Mouse (Mus musculus): ENCODE data around the gene Tubgcp4. TPM values are rescaled to one million over a fixed set of nuclear protein-coding genes. Genes with fewer than 3 reads are reported as not detected.

Gene Tubgcp4
- polyA plus RNA-seq, 1 experiment from 2014 or later, result 49.6 TPM

GRCm38 (mm10) chr2:121153100-121153499, 17.4 kb upstream of the Tubgcp4 start:
- no peak for ATAC-seq (ENCODE audit: low read depth)
- H3K27ac ChIP-seq (replicated peaks), result no peak overlapping the region
- 89% methylated on average over 3 of the region's 3 CpGs for WGBS
- H3K4me2 ChIP-seq, result no peak overlapping the region
- no peak overlapping the region for H3K9ac ChIP-seq
- H3K4me3 ChIP-seq, result no peak overlapping the region
- no peaks in the 10 kb centered on the region for H3K9me3 ChIP-seq
- H3K27me3 ChIP-seq, result no peaks in the 10 kb centered on the region
- H3K4me1 ChIP-seq (replicated peaks), result no peaks in the 10 kb centered on the region
- H3K36me3 ChIP-seq, result peaks cover 65% of the 10 kb centered on the region

GRCm38 (mm10) chr2:121169173-121169572, 1.3 kb upstream of the Tubgcp4 start:
- Histone ChIP-seq H3K4me1 (replicated peaks) (peaks cover 43% of the 10 kb centered on the region), H3K36me3 (peaks cover 33% of the 10 kb centered on the region), H3K27ac (replicated peaks) (no peak overlapping the region), H3K4me2 (peak overlapping the region; percentile 92), H3K9me3 (no peaks in the 10 kb centered on the region), H3K27me3 (no peaks in the 10 kb centered on the region), H3K4me3 (peak overlapping the region; percentile 89), H3K9ac (peak overlapping the region; percentile 91)
- ATAC-seq (ENCODE audit: low read depth), result no peak
- WGBS, result 42% methylated on average over 4 of the region's 4 CpGs

DNA sequence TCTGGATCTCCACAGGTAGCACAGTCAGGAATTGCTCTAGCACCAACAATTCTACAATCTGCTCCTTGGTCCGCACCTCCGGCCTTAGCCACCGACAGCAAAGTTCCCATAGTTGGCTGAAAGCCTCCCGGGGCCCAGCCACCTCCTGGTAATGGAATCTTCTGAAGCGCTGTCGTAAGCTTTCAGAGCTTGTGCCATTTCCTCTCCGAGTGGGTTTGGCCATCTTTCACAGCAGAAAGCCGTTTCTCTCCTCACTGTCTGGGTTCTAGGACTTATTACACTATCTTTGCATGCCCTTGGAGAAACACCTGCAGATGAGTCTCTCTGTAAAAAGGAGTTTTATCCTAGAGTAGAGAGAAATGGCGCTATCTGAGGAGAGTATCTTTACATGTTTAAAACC, 552 bp upstream of the Tubgcp4 start:
- Histone ChIP-seq H3K27me3 (no peaks in the 10 kb centered on the region), H3K9ac (peak overlapping the region; percentile 91), H3K4me2 (peak overlapping the region; percentile 92), H3K4me1 (replicated peaks) (peaks cover 43% of the 10 kb centered on the region), H3K9me3 (no peaks in the 10 kb centered on the region), H3K36me3 (peaks cover 34% of the 10 kb centered on the region), H3K27ac (replicated peaks) (no peak overlapping the region), H3K4me3 (peak overlapping the region; percentile 89)
- 6% methylated on average over 9 of the region's 9 CpGs for whole genome bisulfite sequencing
- no peak for ATAC-seq (ENCODE audit: low read depth)

- H3K4me2 ChIP-seq, result peak within 1 kb of the TSS; percentile 92
- H3K4me3 ChIP-seq, result peak within 1 kb of the TSS; percentile 89
- peak; percentile 98 for ATAC-seq (ENCODE audit: low read depth)
- under 1% methylated on average over 66 of the region's 66 CpGs for WGBS
- H3K4me1 ChIP-seq (replicated peaks), result peaks cover 43% of the 10 kb centered on the region
- peak within 1 kb of the TSS; percentile 89 for H3K27ac ChIP-seq (replicated peaks)
- H3K27me3 ChIP-seq, result no peaks in the 10 kb centered on the region
- no peaks in the 10 kb centered on the region for H3K9me3 ChIP-seq
- H3K9ac ChIP-seq, result peak within 1 kb of the TSS; percentile 91
- H3K36me3 ChIP-seq, result peaks cover 38% of the 10 kb centered on the region
These were observed 707 bp downstream of the Tubgcp4 start, which contains the start of gene Zscan29 for GRCm38 (mm10) chr2:121170980-121171742. Gene Zscan29, minus strand, starts transcription at chr2:121171125.

DNA sequence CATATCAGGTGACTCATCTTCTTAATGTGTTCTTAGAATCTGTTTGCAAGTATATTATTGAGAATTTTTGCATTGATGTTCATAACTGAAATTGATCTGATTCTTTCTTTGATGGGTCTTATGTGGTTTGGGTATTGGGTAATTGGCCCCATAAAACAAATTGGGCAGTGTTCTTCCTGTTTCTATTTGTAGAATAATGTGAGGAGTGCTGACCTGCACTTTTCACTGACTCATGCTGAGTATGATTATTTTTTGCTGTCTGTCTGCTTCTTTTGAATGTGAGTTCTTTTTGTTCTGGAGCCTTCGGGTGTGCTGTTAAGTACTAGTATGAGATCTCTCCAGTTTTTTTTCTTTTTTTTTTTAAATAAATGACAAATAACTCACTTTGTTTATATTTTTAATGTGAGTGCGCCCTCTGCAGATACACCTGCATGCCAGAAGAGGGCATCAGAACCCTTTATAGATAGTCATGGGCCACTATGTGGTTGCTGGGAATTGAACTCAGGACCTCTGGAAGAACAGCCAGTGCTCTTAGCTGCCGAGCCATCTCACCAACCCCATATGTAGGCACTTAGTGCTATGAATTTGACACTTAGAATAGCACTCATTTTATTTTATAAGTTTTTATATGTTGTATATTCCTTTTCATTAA, 8.5 kb downstream of the Tubgcp4 start:
- H3K4me2 ChIP-seq, result no peak overlapping the region
- H3K9me3 ChIP-seq, result no peaks in the 10 kb centered on the region
- H3K27ac ChIP-seq (replicated peaks), result no peak overlapping the region
- no peak overlapping the region for H3K9ac ChIP-seq
- H3K27me3 ChIP-seq, result no peaks in the 10 kb centered on the region
- no peak overlapping the region for H3K4me3 ChIP-seq
- peaks cover 82% of the 10 kb centered on the region for H3K36me3 ChIP-seq
- ATAC-seq (ENCODE audit: low read depth), result no peak
- 97% methylated on average over 3 of the region's 3 CpGs for WGBS
- H3K4me1 ChIP-seq (replicated peaks), result no peaks in the 10 kb centered on the region

- WGBS, result 88% methylated on average over 5 of the region's 5 CpGs
- no peak for ATAC-seq (ENCODE audit: low read depth)
- Histone ChIP-seq H3K9ac (no peak overlapping the region), H3K9me3 (no peaks in the 10 kb centered on the region), H3K27ac (replicated peaks) (no peak overlapping the region), H3K4me3 (no peak overlapping the region), H3K36me3 (peaks cover 82% of the 10 kb centered on the region), H3K4me2 (no peak overlapping the region), H3K27me3 (no peaks in the 10 kb centered on the region), H3K4me1 (replicated peaks) (no peaks in the 10 kb centered on the region)
These were observed 13.0 kb downstream of the Tubgcp4 start for GRCm38 (mm10) chr2:121183431-121183830.

- Histone ChIP-seq H3K27me3 (no peaks in the 10 kb centered on the region), H3K4me2 (no peak overlapping the region), H3K9ac (no peak overlapping the region), H3K4me3 (no peak overlapping the region), H3K36me3 (peaks cover 81% of the 10 kb centered on the region), H3K4me1 (replicated peaks) (no peaks in the 10 kb centered on the region), H3K9me3 (no peaks in the 10 kb centered on the region), H3K27ac (replicated peaks) (no peak overlapping the region)
- 96% methylated on average over 7 of the region's 7 CpGs for WGBS
- ATAC-seq (ENCODE audit: low read depth), result no peak
These were observed 13.7 kb downstream of the Tubgcp4 start for GRCm38 (mm10) chr2:121184142-121184541.

GRCm38 (mm10) chr2:121188530-121188929, 18.1 kb downstream of the Tubgcp4 start:
- ATAC-seq (ENCODE audit: low read depth), result no peak
- Histone ChIP-seq H3K4me2 (no peak overlapping the region), H3K4me3 (no peak overlapping the region), H3K9me3 (no peaks in the 10 kb centered on the region), H3K9ac (no peak overlapping the region), H3K4me1 (replicated peaks) (no peaks in the 10 kb centered on the region), H3K27ac (replicated peaks) (no peak overlapping the region), H3K27me3 (no peaks in the 10 kb centered on the region), H3K36me3 (peaks cover 94% of the 10 kb centered on the region)
- WGBS, result 66% methylated on average over 1 of the region's 1 CpGs

DNA sequence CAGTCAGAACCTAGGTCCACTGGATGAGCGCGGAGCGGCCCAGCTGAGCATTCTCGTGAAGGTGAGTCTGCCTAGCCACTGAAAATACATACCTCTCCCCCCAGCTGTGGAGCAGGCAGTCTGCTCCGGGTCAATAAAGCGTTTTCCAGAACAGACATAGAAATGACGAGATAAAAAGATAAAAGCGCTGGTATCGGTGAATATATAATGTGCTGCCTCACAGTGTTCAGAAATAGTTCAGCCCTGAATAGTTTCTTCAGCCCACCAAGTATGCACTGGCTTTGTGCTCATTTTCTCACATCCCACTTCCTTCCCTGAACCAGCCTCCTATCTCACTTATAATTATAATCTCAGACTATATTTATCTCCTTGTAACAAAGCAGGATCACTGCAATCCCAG, 25.0 kb downstream of the Tubgcp4 start:
- 92% methylated on average over 9 of the region's 9 CpGs for WGBS
- H3K4me2 ChIP-seq, result no peak overlapping the region
- no peak overlapping the region for H3K9ac ChIP-seq
- H3K27ac ChIP-seq (replicated peaks), result no peak overlapping the region
- no peak overlapping the region for H3K4me3 ChIP-seq
- H3K4me1 ChIP-seq (replicated peaks), result no peaks in the 10 kb centered on the region
- peaks cover 98% of the 10 kb centered on the region for H3K36me3 ChIP-seq
- H3K9me3 ChIP-seq, result no peaks in the 10 kb centered on the region
- ATAC-seq (ENCODE audit: low read depth), result no peak
- H3K27me3 ChIP-seq, result no peaks in the 10 kb centered on the region

- H3K36me3 ChIP-seq, result peaks cover 98% of the 10 kb centered on the region
- no peak for ATAC-seq (ENCODE audit: low read depth)
- H3K4me1 ChIP-seq (replicated peaks), result no peaks in the 10 kb centered on the region
- H3K4me2 ChIP-seq, result no peak overlapping the region
- no peak overlapping the region for H3K27ac ChIP-seq (replicated peaks)
- WGBS, result 91% methylated on average over 17 of the region's 17 CpGs
- H3K4me3 ChIP-seq, result no peak overlapping the region
- H3K9ac ChIP-seq, result no peak overlapping the region
- no peaks in the 10 kb centered on the region for H3K27me3 ChIP-seq
- H3K9me3 ChIP-seq, result no peaks in the 10 kb centered on the region
These were observed 33.8 kb downstream of the Tubgcp4 start for GRCm38 (mm10) chr2:121204276-121204675.

DNA sequence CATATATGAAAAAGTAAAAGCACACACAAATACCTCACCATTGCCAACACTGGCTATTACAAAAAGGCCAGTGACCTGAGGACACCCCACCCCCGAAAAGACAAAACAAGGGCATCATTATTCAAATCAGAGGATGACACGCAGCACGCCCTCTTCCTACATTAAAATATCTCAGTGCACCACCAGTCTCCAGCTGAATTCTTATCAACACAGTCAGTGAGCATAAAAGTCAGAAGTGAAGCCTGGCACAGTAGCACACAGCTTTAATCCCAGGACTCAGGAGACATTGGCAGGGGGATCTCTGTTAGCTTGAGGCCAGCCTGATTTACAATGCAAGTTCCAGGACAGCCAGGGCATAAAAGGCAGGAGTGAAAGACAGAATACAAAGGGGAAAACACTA, 36.1 kb downstream of the Tubgcp4 start:
- H3K4me1 ChIP-seq (replicated peaks), result no peaks in the 10 kb centered on the region
- H3K4me2 ChIP-seq, result no peak overlapping the region
- H3K36me3 ChIP-seq, result peaks cover 96% of the 10 kb centered on the region
- no peak for ATAC-seq (ENCODE audit: low read depth)
- no peak overlapping the region for H3K9ac ChIP-seq
- no peak overlapping the region for H3K27ac ChIP-seq (replicated peaks)
- 96% methylated on average over 3 of the region's 3 CpGs for WGBS
- no peaks in the 10 kb centered on the region for H3K9me3 ChIP-seq
- no peak overlapping the region for H3K4me3 ChIP-seq
- H3K27me3 ChIP-seq, result no peaks in the 10 kb centered on the region

DNA sequence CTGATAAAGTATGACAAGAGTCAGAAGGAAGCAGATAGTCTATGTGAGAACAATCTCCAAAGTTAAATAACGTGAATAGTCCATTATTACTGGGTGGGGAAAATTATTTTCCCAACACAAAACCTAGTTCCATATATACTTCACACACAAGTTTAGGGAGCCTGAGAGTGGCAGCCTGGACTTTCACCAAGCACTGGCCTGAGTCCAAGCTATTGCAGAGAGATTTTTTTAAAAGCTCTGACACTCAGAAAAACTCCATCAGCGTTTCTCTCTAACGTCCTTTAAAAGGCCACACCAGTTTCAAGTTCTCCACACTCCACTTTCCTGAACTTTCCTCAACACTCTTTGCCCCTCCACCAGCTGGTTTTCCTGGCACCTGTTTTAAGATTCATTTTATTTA, 44.0 kb downstream of the Tubgcp4 start:
- Histone ChIP-seq H3K27ac (replicated peaks) (no peak overlapping the region), H3K9ac (no peak overlapping the region), H3K9me3 (no peaks in the 10 kb centered on the region), H3K36me3 (peaks cover 85% of the 10 kb centered on the region), H3K27me3 (no peaks in the 10 kb centered on the region), H3K4me2 (no peak overlapping the region), H3K4me3 (no peak overlapping the region), H3K4me1 (replicated peaks) (no peaks in the 10 kb centered on the region)
- WGBS, result 90% methylated on average over 3 of the region's 3 CpGs
- ATAC-seq (ENCODE audit: low read depth), result no peak
